Mouse (Mus musculus): ENCODE measurements around the gene Alk. TPM values are rescaled to one million over a fixed set of nuclear protein-coding genes. Genes with fewer than 3 reads are reported as not detected.

Alk gene
- polyA plus RNA-seq, 1 experiment from 2014 or later = 0.05 TPM

- ATAC-seq (replicated peaks; ENCODE audit: extremely low read depth, insufficient read depth, low FRiP score) = no peak
- Histone ChIP-seq H3K9me3 (replicated peaks; ENCODE audit: control insufficient read depth, low read length) (no peaks in the 10 kb centered on the region), H3K27ac (ENCODE audit: low read length) (no peak overlapping the region), H3K9ac (ENCODE audit: low read length) (no peak overlapping the region), H3K4me2 (ENCODE audit: low read depth, low read length) (no peak overlapping the region), H3K27me3 (ENCODE audit: control insufficient read depth, insufficient read depth, low read length) (no peaks in the 10 kb centered on the region; the same call in 1 of the 2 replicates), H3K4me1 (ENCODE audit: control insufficient read depth, insufficient read depth, low read length) (peaks cover 6% of the 10 kb centered on the region; the same call in 1 of the 2 replicates), H3K4me3 (ENCODE audit: low read length) (no peak overlapping the region), H3K36me3 (ENCODE audit: control insufficient read depth, insufficient read depth) (no peaks in the 10 kb centered on the region)
- WGBS = 22% methylated on average over 12 of the region's 12 CpGs
These were observed 528.0 kb downstream of the Alk start for GRCm38 (mm10) chr17:72076306-72076921.

- no peaks in the 10 kb centered on the region for H3K36me3 ChIP-seq (ENCODE audit: control insufficient read depth, insufficient read depth)
- no peak for ATAC-seq (replicated peaks; ENCODE audit: extremely low read depth, insufficient read depth, low FRiP score)
These were observed 532.6 kb downstream of the Alk start for GRCm38 (mm10) chr17:72071871-72072270.

GRCm38 (mm10) chr17:72068176-72068575 lies 536.3 kb downstream of the Alk start:
- no peak overlapping the region for H3K27ac ChIP-seq (ENCODE audit: low read length)
- H3K9ac ChIP-seq (ENCODE audit: low read length) = no peak overlapping the region
- no peaks in the 10 kb centered on the region for H3K36me3 ChIP-seq (ENCODE audit: control insufficient read depth, insufficient read depth)
- no peak for ATAC-seq (replicated peaks; ENCODE audit: extremely low read depth, insufficient read depth, low FRiP score)
- H3K9me3 ChIP-seq (replicated peaks; ENCODE audit: control insufficient read depth, low read length) = no peaks in the 10 kb centered on the region
- WGBS = 68% methylated on average over 6 of the region's 6 CpGs
- H3K27me3 ChIP-seq (ENCODE audit: control insufficient read depth, insufficient read depth, low read length) = no peaks in the 10 kb centered on the region
- no peaks in the 10 kb centered on the region for H3K4me1 ChIP-seq (ENCODE audit: control insufficient read depth, insufficient read depth, low read length)
- no peak overlapping the region for H3K4me3 ChIP-seq (ENCODE audit: low read length)
- H3K4me2 ChIP-seq (ENCODE audit: low read depth, low read length) = no peak overlapping the region

More at GRCm38 (mm10) chr17:72071871-72072270, 532.6 kb downstream of the Alk start:
- Histone ChIP-seq H3K27me3 (ENCODE audit: control insufficient read depth, insufficient read depth, low read length) (no peaks in the 10 kb centered on the region; the same call in 1 of the 2 replicates), H3K4me1 (ENCODE audit: control insufficient read depth, insufficient read depth, low read length) (peaks cover 4% of the 10 kb centered on the region; the same call in 1 of the 2 replicates), H3K9me3 (replicated peaks; ENCODE audit: control insufficient read depth, low read length) (no peaks in the 10 kb centered on the region), H3K27ac (ENCODE audit: low read length) (no peak overlapping the region), H3K4me3 (ENCODE audit: low read length) (no peak overlapping the region), H3K4me2 (ENCODE audit: low read depth, low read length) (no peak overlapping the region), H3K9ac (ENCODE audit: low read length) (no peak overlapping the region)
- 54% methylated on average over 1 of the region's 1 CpGs for WGBS

- H3K4me2 ChIP-seq (ENCODE audit: low read depth, low read length) = no peak overlapping the region
- WGBS = 89% methylated on average over 3 of the region's 3 CpGs
- H3K4me1 ChIP-seq (ENCODE audit: control insufficient read depth, insufficient read depth, low read length) = no peaks in the 10 kb centered on the region
- no peak overlapping the region for H3K4me3 ChIP-seq (ENCODE audit: low read length)
- no peaks in the 10 kb centered on the region for H3K9me3 ChIP-seq (replicated peaks; ENCODE audit: control insufficient read depth, low read length)
- H3K9ac ChIP-seq (ENCODE audit: low read length) = no peak overlapping the region
- no peaks in the 10 kb centered on the region for H3K36me3 ChIP-seq (ENCODE audit: control insufficient read depth, insufficient read depth)
- no peak overlapping the region for H3K27ac ChIP-seq (ENCODE audit: low read length)
- H3K27me3 ChIP-seq (ENCODE audit: control insufficient read depth, insufficient read depth, low read length) = no peaks in the 10 kb centered on the region
- no peak for ATAC-seq (replicated peaks; ENCODE audit: extremely low read depth, insufficient read depth, low FRiP score)
These were observed 541.4 kb downstream of the Alk start for GRCm38 (mm10) chr17:72062978-72063377.

- no peak for ATAC-seq (replicated peaks; ENCODE audit: extremely low read depth, insufficient read depth, low FRiP score)
- 62% methylated on average over 7 of the region's 7 CpGs for WGBS
- H3K27ac ChIP-seq (ENCODE audit: low read length) = no peak overlapping the region
- no peaks in the 10 kb centered on the region for H3K27me3 ChIP-seq (ENCODE audit: control insufficient read depth, insufficient read depth, low read length)
- H3K4me3 ChIP-seq (ENCODE audit: low read length) = no peak overlapping the region
- H3K9me3 ChIP-seq (replicated peaks; ENCODE audit: control insufficient read depth, low read length) = no peaks in the 10 kb centered on the region
- H3K4me2 ChIP-seq (ENCODE audit: low read depth, low read length) = no peak overlapping the region
- H3K9ac ChIP-seq (ENCODE audit: low read length) = no peak overlapping the region
- H3K36me3 ChIP-seq (ENCODE audit: control insufficient read depth, insufficient read depth) = no peaks in the 10 kb centered on the region
- no peaks in the 10 kb centered on the region for H3K4me1 ChIP-seq (ENCODE audit: control insufficient read depth, insufficient read depth, low read length)
These were observed 545.1 kb downstream of the Alk start for GRCm38 (mm10) chr17:72059312-72059711.

GRCm38 (mm10) chr17:72045671-72046070 lies 558.8 kb downstream of the Alk start:
- Histone ChIP-seq H3K4me1 (ENCODE audit: control insufficient read depth, insufficient read depth, low read length) (peaks cover 5% of the 10 kb centered on the region), H3K9me3 (replicated peaks; ENCODE audit: control insufficient read depth, low read length) (no peaks in the 10 kb centered on the region), H3K36me3 (ENCODE audit: control insufficient read depth, insufficient read depth) (no peaks in the 10 kb centered on the region), H3K27me3 (ENCODE audit: control insufficient read depth, insufficient read depth, low read length) (no peaks in the 10 kb centered on the region), H3K4me3 (ENCODE audit: low read length) (no peak overlapping the region), H3K9ac (ENCODE audit: low read length) (no peak overlapping the region), H3K27ac (ENCODE audit: low read length) (no peak overlapping the region), H3K4me2 (ENCODE audit: low read depth, low read length) (no peak overlapping the region)
- no peak for ATAC-seq (replicated peaks; ENCODE audit: extremely low read depth, insufficient read depth, low FRiP score)
- 98% methylated on average over 2 of the region's 2 CpGs for WGBS

GRCm38 (mm10) chr17:72043667-72044390 lies 560.6 kb downstream of the Alk start:
- no peak overlapping the region for H3K27ac ChIP-seq (ENCODE audit: low read length)

GRCm38 (mm10) chr17:72043001-72043666 lies 561.3 kb downstream of the Alk start:
- H3K4me3 ChIP-seq (ENCODE audit: low read length) = no peak overlapping the region
- 44% methylated on average over 9 of the region's 9 CpGs for WGBS
- peak overlapping the region; percentile 72 for H3K27ac ChIP-seq (ENCODE audit: low read length)
- H3K9me3 ChIP-seq (replicated peaks; ENCODE audit: control insufficient read depth, low read length) = no peaks in the 10 kb centered on the region
- H3K27me3 ChIP-seq (ENCODE audit: control insufficient read depth, insufficient read depth, low read length) = no peaks in the 10 kb centered on the region
- no peak overlapping the region for H3K9ac ChIP-seq (ENCODE audit: low read length)
- no peaks in the 10 kb centered on the region for H3K36me3 ChIP-seq (ENCODE audit: control insufficient read depth, insufficient read depth)
- H3K4me1 ChIP-seq (ENCODE audit: control insufficient read depth, insufficient read depth, low read length) = peaks cover 5% of the 10 kb centered on the region
- H3K4me2 ChIP-seq (ENCODE audit: low read depth, low read length) = no peak overlapping the region
- peak; percentile 88 for ATAC-seq (replicated peaks; ENCODE audit: extremely low read depth, insufficient read depth, low FRiP score)

More at GRCm38 (mm10) chr17:72043667-72044390, 560.6 kb downstream of the Alk start:
- H3K4me1 ChIP-seq (ENCODE audit: control insufficient read depth, insufficient read depth, low read length) = peaks cover 5% of the 10 kb centered on the region
- H3K27me3 ChIP-seq (ENCODE audit: control insufficient read depth, insufficient read depth, low read length) = no peaks in the 10 kb centered on the region
- H3K4me3 ChIP-seq (ENCODE audit: low read length) = no peak overlapping the region
- H3K36me3 ChIP-seq (ENCODE audit: control insufficient read depth, insufficient read depth) = no peaks in the 10 kb centered on the region
- H3K4me2 ChIP-seq (ENCODE audit: low read depth, low read length) = no peak overlapping the region
- H3K9me3 ChIP-seq (replicated peaks; ENCODE audit: control insufficient read depth, low read length) = no peaks in the 10 kb centered on the region
- H3K9ac ChIP-seq (ENCODE audit: low read length) = no peak overlapping the region
- 78% methylated on average over 11 of the region's 11 CpGs for WGBS
- ATAC-seq (replicated peaks; ENCODE audit: extremely low read depth, insufficient read depth, low FRiP score) = no peak

Measured in heart, embryonic 16.5 days (tissue).